Mouse (Mus musculus): ENCODE results near the gene Rreb1. TPM values are rescaled to one million over a fixed set of nuclear protein-coding genes. Genes with fewer than 3 reads are reported as not detected.
A peak's percentile ranks its signal among the peaks of the same experiment; 100 is the strongest.

Rreb1 gene
- 3.9 and 5.2 TPM in 2 replicates for polyA plus RNA-seq (2016; fragmentation: Nextera tagmentation; extraction: Ambion mirVana)

DNA sequence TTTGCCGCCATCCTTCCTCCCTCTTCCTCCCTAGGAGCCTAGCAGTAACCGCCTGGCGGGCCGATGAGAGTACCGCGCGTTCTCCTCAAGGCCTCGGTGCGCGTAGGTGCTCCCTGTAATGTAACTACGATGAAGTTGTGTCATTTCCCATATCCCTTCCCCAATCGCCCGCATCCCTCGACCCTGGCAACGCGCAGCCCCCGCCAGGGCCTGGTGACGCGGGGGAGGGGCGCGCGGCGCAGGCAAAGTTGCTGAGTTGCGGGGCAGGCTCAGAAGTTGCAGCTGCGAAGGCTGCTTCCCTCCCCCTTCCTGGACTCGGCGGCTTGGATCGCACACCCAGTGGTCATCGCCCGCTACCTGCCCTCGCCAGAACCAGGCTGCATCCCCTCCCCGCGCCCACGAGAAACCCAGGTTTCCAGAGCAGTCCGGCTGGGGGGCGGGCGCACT lies at the start of gene Rreb1:
Gene Rreb1 (plus strand): TSS at position 254 of the 447 bp plus-strand sequence.
- H3K4me1 ChIP-seq, result peaks cover 21% of the 10 kb centered on the region
- peak; percentile 74 for ATAC-seq (ENCODE audit: low FRiP score, low read depth)
- no peaks in the 10 kb centered on the region for H3K36me3 ChIP-seq
- no peaks in the 10 kb centered on the region for H3K9me3 ChIP-seq
- H3K4me3 ChIP-seq, result peak within 1 kb of the TSS; percentile 48
- under 1% methylated on average over 37 of the region's 37 CpGs for WGBS
- H3K27me3 ChIP-seq (replicated peaks), result peaks cover 29% of the 10 kb centered on the region
- H3K4me2 ChIP-seq (replicated peaks), result peak within 1 kb of the TSS; percentile 100
- peak within 1 kb of the TSS; percentile 51 for H3K9ac ChIP-seq
- H3K27ac ChIP-seq, result no peak within 1 kb of the TSS

- Histone ChIP-seq H3K4me1 (no peaks in the 10 kb centered on the region), H3K27me3 (replicated peaks) (no peaks in the 10 kb centered on the region), H3K9me3 (no peaks in the 10 kb centered on the region), H3K36me3 (no peaks in the 10 kb centered on the region), H3K27ac (no peak overlapping the region), H3K4me2 (replicated peaks) (no peak overlapping the region), H3K4me3 (no peak overlapping the region), H3K9ac (no peak overlapping the region)
- no peak for ATAC-seq (ENCODE audit: low FRiP score, low read depth)
- WGBS, result 93% methylated on average over 7 of the region's 7 CpGs
Measured at GRCm38 (mm10) chr13:37728551-37728950, 49.6 kb upstream of the Rreb1 start.

GRCm38 (mm10) chr13:37731914-37732693 lies 46.1 kb upstream of the Rreb1 start:
- no peak overlapping the region for H3K27ac ChIP-seq
- H3K4me1 ChIP-seq, result no peaks in the 10 kb centered on the region
- no peaks in the 10 kb centered on the region for H3K9me3 ChIP-seq
- no peaks in the 10 kb centered on the region for H3K27me3 ChIP-seq (replicated peaks)
- H3K4me3 ChIP-seq, result no peak overlapping the region
- no peak for ATAC-seq (ENCODE audit: low FRiP score, low read depth)
- H3K9ac ChIP-seq, result no peak overlapping the region
- 87% methylated on average over 12 of the region's 12 CpGs for WGBS
- H3K36me3 ChIP-seq, result no peaks in the 10 kb centered on the region
- no peak overlapping the region for H3K4me2 ChIP-seq (replicated peaks)

DNA sequence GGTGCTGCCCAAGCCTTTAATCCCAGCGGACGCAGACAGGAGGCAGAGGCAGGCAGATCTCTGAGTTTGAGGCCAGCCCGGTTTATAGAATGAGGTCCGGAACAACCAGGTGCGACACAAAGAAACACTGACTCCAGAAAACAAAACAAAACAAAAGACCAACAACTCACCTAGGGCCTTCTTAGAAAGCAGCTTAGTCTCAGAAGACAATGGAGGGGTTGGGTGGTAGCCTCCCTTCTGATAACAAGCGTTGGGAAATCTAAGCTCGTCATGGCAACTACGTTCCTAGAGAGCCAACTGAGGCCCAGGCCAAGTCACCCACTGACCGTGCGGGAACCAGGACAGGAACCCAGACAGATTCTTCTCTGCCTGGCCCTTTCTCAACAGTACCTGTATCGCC lies 43.7 kb upstream of the Rreb1 start:
- Histone ChIP-seq H3K9ac (no peak overlapping the region), H3K9me3 (no peaks in the 10 kb centered on the region), H3K27ac (no peak overlapping the region), H3K36me3 (no peaks in the 10 kb centered on the region), H3K4me3 (no peak overlapping the region), H3K4me1 (no peaks in the 10 kb centered on the region), H3K27me3 (replicated peaks) (no peaks in the 10 kb centered on the region), H3K4me2 (replicated peaks) (no peak overlapping the region)
- no peak for ATAC-seq (ENCODE audit: low FRiP score, low read depth)
- WGBS, result 91% methylated on average over 11 of the region's 11 CpGs

GRCm38 (mm10) chr13:37740111-37740510 lies 38.1 kb upstream of the Rreb1 start:
- H3K4me2 ChIP-seq (replicated peaks), result no peak overlapping the region
- H3K4me3 ChIP-seq, result no peak overlapping the region
- no peak overlapping the region for H3K9ac ChIP-seq
- no peaks in the 10 kb centered on the region for H3K4me1 ChIP-seq
- H3K36me3 ChIP-seq, result no peaks in the 10 kb centered on the region
- no peaks in the 10 kb centered on the region for H3K27me3 ChIP-seq (replicated peaks)
- 82% methylated on average over 5 of the region's 5 CpGs for WGBS
- H3K27ac ChIP-seq, result no peak overlapping the region
- no peak for ATAC-seq (ENCODE audit: low FRiP score, low read depth)
- no peaks in the 10 kb centered on the region for H3K9me3 ChIP-seq

- Histone ChIP-seq H3K27me3 (replicated peaks) (no peaks in the 10 kb centered on the region), H3K4me3 (no peak overlapping the region), H3K9me3 (no peaks in the 10 kb centered on the region), H3K27ac (no peak overlapping the region), H3K4me2 (replicated peaks) (no peak overlapping the region), H3K4me1 (no peaks in the 10 kb centered on the region), H3K36me3 (no peaks in the 10 kb centered on the region), H3K9ac (no peak overlapping the region)
- ATAC-seq (ENCODE audit: low FRiP score, low read depth), result no peak
- 72% methylated on average over 5 of the region's 5 CpGs for WGBS
Measured at GRCm38 (mm10) chr13:37740752-37741151, 37.4 kb upstream of the Rreb1 start.

DNA sequence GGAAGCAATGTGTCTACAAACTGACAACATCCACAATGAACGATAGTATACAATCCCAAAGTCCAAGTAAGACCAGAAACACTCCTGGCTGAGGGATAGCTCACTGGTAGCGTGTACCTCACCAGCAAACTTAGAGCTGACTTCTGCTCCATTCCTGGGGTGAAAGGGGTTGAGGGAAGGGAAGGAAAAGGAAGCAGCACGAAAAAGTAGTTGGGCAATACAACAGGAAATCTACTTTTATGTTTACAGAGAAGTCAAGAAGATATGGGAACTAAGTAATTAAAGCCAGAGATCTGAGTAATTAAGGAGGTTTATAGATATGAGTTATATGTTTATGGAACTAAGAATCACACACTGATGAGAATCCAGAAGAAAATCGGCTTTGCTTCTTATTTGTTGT lies 36.0 kb upstream of the Rreb1 start:
- WGBS, result 90% methylated on average over 4 of the region's 4 CpGs

DNA sequence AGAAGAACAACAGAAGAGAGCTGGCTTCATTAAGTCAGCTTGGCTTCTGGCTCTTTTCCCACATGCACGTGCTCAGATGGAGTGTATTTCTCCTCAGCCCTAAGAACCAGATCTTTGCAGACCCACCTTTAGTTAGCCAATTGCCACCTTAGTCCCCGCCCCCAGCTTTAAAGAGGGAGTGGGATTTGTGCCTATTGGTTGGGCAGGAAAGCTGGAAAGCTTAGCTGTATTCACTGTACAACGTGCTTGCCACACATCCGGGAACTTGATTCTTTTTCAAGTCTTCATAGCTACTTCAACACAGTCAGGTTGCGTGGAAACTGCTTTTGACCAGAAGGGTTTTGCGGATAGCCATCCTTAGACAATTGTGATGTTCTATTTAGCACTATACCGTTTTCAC lies 30.7 kb upstream of the Rreb1 start:
- no peak overlapping the region for H3K4me2 ChIP-seq (replicated peaks)
- no peak overlapping the region for H3K4me3 ChIP-seq
- ATAC-seq (ENCODE audit: low FRiP score, low read depth), result no peak
- no peaks in the 10 kb centered on the region for H3K9me3 ChIP-seq
- no peak overlapping the region for H3K27ac ChIP-seq
- no peaks in the 10 kb centered on the region for H3K36me3 ChIP-seq
- H3K27me3 ChIP-seq (replicated peaks), result peaks cover 5% of the 10 kb centered on the region; the same call in 1 of the 2 replicates
- 75% methylated on average over 7 of the region's 7 CpGs for WGBS
- peaks cover 9% of the 10 kb centered on the region; the same call in 1 of the 2 replicates for H3K4me1 ChIP-seq
- no peak overlapping the region for H3K9ac ChIP-seq

More for the DNA sequence above, 36.0 kb upstream of the Rreb1 start:
- Histone ChIP-seq H3K27me3 (replicated peaks) (no peaks in the 10 kb centered on the region), H3K9ac (no peak overlapping the region), H3K4me3 (no peak overlapping the region), H3K27ac (no peak overlapping the region), H3K36me3 (no peaks in the 10 kb centered on the region), H3K4me2 (replicated peaks) (no peak overlapping the region), H3K9me3 (no peaks in the 10 kb centered on the region), H3K4me1 (no peaks in the 10 kb centered on the region)
- ATAC-seq (ENCODE audit: low FRiP score, low read depth), result no peak

GRCm38 (mm10) chr13:37749485-37749884 lies 28.7 kb upstream of the Rreb1 start:
- H3K4me3 ChIP-seq, result no peak overlapping the region
- no peak for ATAC-seq (ENCODE audit: low FRiP score, low read depth)
- 10% methylated on average over 3 of the region's 3 CpGs for WGBS

GRCm38 (mm10) chr13:37751154-37751950 lies 26.8 kb upstream of the Rreb1 start:
- H3K9ac ChIP-seq, result no peak overlapping the region
- H3K4me1 ChIP-seq, result peaks cover 9% of the 10 kb centered on the region; the same call in 1 of the 2 replicates
- 63% methylated on average over 9 of the region's 9 CpGs for WGBS
- no peak for ATAC-seq (ENCODE audit: low FRiP score, low read depth)
- H3K9me3 ChIP-seq, result 0 out of 2 replicates have a peak, but pooled peaks cover 4% of the 10 kb centered on the region
- no peak overlapping the region for H3K27ac ChIP-seq
- H3K4me3 ChIP-seq, result no peak overlapping the region
- no peaks in the 10 kb centered on the region for H3K36me3 ChIP-seq
- H3K4me2 ChIP-seq (replicated peaks), result no peak overlapping the region
- peaks cover 5% of the 10 kb centered on the region; the same call in 1 of the 2 replicates for H3K27me3 ChIP-seq (replicated peaks)

More at GRCm38 (mm10) chr13:37749485-37749884, 28.7 kb upstream of the Rreb1 start:
- Histone ChIP-seq H3K27ac (no peak overlapping the region), H3K9me3 (0 out of 2 replicates have a peak, but pooled peaks cover 2% of the 10 kb centered on the region), H3K9ac (no peak overlapping the region), H3K36me3 (no peaks in the 10 kb centered on the region), H3K4me2 (replicated peaks) (no peak overlapping the region), H3K27me3 (replicated peaks) (peaks cover 5% of the 10 kb centered on the region; the same call in 1 of the 2 replicates), H3K4me1 (peaks cover 9% of the 10 kb centered on the region; the same call in 1 of the 2 replicates)

GRCm38 (mm10) chr13:37759341-37760012 lies 18.7 kb upstream of the Rreb1 start:
- no peak overlapping the region for H3K4me2 ChIP-seq (replicated peaks)
- H3K27me3 ChIP-seq (replicated peaks), result peaks cover 11% of the 10 kb centered on the region; the same call in 1 of the 2 replicates
- peaks cover 8% of the 10 kb centered on the region; the same call in 1 of the 2 replicates for H3K4me1 ChIP-seq
- no peak overlapping the region for H3K9ac ChIP-seq
- no peaks in the 10 kb centered on the region for H3K36me3 ChIP-seq
- H3K27ac ChIP-seq, result no peak overlapping the region
- 0 out of 2 replicates have a peak, but pooled peaks cover 2% of the 10 kb centered on the region for H3K9me3 ChIP-seq
- no peak overlapping the region for H3K4me3 ChIP-seq
- ATAC-seq (ENCODE audit: low FRiP score, low read depth), result no peak
- 83% methylated on average over 10 of the region's 10 CpGs for WGBS

DNA sequence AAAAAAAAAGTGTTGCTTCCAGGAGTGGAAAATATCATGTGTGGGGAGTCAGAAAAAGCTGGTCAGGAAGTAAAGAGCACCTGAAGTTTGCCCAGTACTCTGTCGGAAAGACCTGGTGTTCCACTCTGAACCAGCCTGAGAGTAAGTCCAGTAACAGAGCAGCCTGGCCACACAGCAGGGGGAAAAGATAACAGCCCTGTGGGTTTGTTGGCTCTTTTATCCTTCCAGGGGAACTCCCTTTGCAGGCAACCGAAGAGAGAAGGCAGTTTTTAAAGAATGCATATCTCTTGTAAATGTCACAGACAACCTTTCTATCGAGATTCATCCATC lies 18.2 kb upstream of the Rreb1 start:
- no peak overlapping the region for H3K4me3 ChIP-seq
- ATAC-seq (ENCODE audit: low FRiP score, low read depth), result no peak
- H3K9me3 ChIP-seq, result no peaks in the 10 kb centered on the region
- peaks cover 8% of the 10 kb centered on the region; the same call in 1 of the 2 replicates for H3K4me1 ChIP-seq
- peaks cover 11% of the 10 kb centered on the region; the same call in 1 of the 2 replicates for H3K27me3 ChIP-seq (replicated peaks)
- WGBS, result 10% methylated on average over 3 of the region's 3 CpGs
- no peak overlapping the region for H3K27ac ChIP-seq
- H3K36me3 ChIP-seq, result no peaks in the 10 kb centered on the region
- H3K9ac ChIP-seq, result no peak overlapping the region
- H3K4me2 ChIP-seq (replicated peaks), result no peak overlapping the region

Measured in neural tube, embryonic 12.5 days (tissue).